Mouse (Mus musculus) forebrain, embryonic 14.5 days (tissue): ENCODE data around the gene Ankrd27. TPM values are rescaled to one million over a fixed set of nuclear protein-coding genes. Genes with fewer than 3 reads are reported as not detected.

ENCODE experiments used
- ATAC-seq: fragments of 200-750 bp; cut with Nextera tagmentation; 2 replicates; pipeline ENCODE4 v1.8.0; 2017; ENCODE audit warnings: mild to moderate bottlenecking, moderate library complexity
- DNase-seq: peaks from one replicate; pipeline ENCODE4 v3.0.0-alpha.2; 2015; ENCODE audit warnings: low spot score
- H3K27ac ChIP-seq: fragments of 300-500 bp; sonication (generic); 2 replicates; pipeline ENCODE4 v1.5.1; 2014; ENCODE audit warnings: low read depth, mild to moderate bottlenecking, control low read depth, low read length, moderate library complexity
- H3K27me3 ChIP-seq: fragments of 300-500 bp; sonication (generic); replicated peaks from 2 replicates; pipeline ENCODE4 v1.6.1; 2014; ENCODE audit warnings: low read length, control low read depth, mixed read lengths; ENCODE audit not compliant: control insufficient read depth, insufficient read depth
- H3K36me3 ChIP-seq: fragments of 300-500 bp; sonication (generic); 2 replicates; pipeline ENCODE4 v1.6.1; 2014; ENCODE audit warnings: low read length, control low read depth; ENCODE audit not compliant: control insufficient read depth, insufficient read depth
- H3K4me1 ChIP-seq: fragments of 300-500 bp; sonication (generic); 2 replicates; pipeline ENCODE4 v1.6.1; 2014; ENCODE audit warnings: antibody characterized with exemption, low read length, control low read depth; ENCODE audit not compliant: control insufficient read depth, insufficient read depth
- H3K4me2 ChIP-seq: fragments of 300-500 bp; sonication (generic); 2 replicates; pipeline ENCODE4 v1.6.1; 2014; ENCODE audit warnings: mild to moderate bottlenecking, control low read depth, low read length
- H3K4me3 ChIP-seq: fragments of 300-500 bp; sonication (generic); 2 replicates; pipeline ENCODE4 v1.5.1; 2014; ENCODE audit warnings: low read depth, low read length, control low read depth
- H3K9ac ChIP-seq: fragments of 300-500 bp; sonication (generic); 2 replicates; pipeline ENCODE4 v1.6.1; 2014; ENCODE audit warnings: mild to moderate bottlenecking, low read length, control low read depth, moderate library complexity
- H3K9me3 ChIP-seq: fragments of 300-500 bp; sonication (generic); replicated peaks from 2 replicates; pipeline ENCODE4 v1.6.1; 2016; ENCODE audit warnings: low read length, control low read depth, mixed read lengths; ENCODE audit not compliant: control insufficient read depth
- WGBS: fragments of 180-500 bp; shearing (Covaris S2); extraction: QIAGEN DNeasy Blood & Tissue Kit; methylation state at CpG from one replicate; pipeline ENCODE4 v1.1.7; 2014; 5-methylcytosine and 5-hydroxymethylcytosine counted together
- polyA plus RNA-seq: library from polyadenylated mRNA; unstranded; fragments of >200 nt; fragmentation: Nextera tagmentation; extraction: Ambion mirVana; gene quantifications from 2 replicates; pipeline ENCODE4 v1.2.1, GENCODE M21; 2014

The Ankrd27 gene
- polyA plus RNA-seq, 1 experiment from 2014 or later: 21.8 TPM

DNA sequence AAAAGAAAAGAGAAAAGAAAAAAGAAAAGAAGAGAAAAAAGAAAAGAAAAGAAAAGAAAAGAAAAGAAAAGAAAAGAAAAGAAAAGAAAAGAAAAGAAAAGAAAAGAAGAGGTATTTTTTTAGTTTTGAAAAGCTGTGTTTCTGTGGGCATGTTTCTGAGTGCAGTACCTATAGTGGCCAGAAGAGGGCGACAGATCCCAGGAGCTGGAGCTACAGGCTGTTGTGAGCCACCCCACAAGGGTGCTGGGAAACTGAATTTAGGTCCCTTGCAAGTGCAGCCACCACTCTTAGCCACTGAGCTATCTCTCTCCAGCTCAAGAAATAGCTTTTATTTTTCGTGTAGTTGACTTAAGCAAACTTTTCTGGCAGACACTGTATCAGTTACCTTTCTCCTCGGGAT, 73.1 kb downstream of the Ankrd27 start:
- 0 out of 2 replicates have a peak, but pooled peaks cover 2% of the 10 kb centered on the region for H3K9me3 ChIP-seq
- no peak overlapping the region for H3K4me2 ChIP-seq
- no peaks in the 10 kb centered on the region for H3K27me3 ChIP-seq
- H3K36me3 ChIP-seq: no peaks in the 10 kb centered on the region
- no peak overlapping the region for H3K27ac ChIP-seq
- no peak overlapping the region for H3K4me3 ChIP-seq
- no peak for DNase-seq
- WGBS: 53% methylated on average over 3 of the region's 3 CpGs
- peaks cover 6% of the 10 kb centered on the region; the same call in 1 of the 2 replicates for H3K4me1 ChIP-seq
- H3K9ac ChIP-seq: no peak overlapping the region
- ATAC-seq: no peak

DNA sequence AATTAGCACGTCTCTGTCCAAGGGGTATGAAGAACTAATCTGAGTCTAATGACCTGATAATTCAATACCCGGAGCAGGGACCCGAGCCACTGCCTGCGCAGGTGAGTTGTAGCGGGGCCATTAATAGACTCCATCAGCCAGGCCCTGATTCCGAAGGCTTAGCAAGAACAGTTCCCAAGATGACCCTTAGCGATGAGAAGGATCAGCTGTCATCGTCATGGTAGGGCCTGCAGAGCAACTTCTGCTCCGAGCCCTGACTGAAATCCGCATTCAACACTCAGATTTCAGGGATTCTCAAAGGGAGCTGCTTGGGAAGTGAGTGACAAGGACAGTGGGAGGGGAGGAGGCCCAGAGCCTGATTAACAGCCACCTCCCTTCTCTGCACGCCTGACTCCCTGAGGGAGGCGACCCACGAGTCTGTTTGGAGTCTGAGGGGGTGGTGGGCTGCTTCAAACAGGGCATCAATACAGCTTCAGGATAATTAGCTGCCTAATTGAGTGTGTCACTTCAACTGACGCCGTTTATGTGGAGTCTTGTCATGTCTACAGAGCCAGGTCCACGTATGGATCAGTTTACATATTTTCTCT, 77.8 kb downstream of the Ankrd27 start:
- peak; percentile 43 for DNase-seq
- 0 out of 2 replicates have a peak, but pooled peaks cover 2% of the 10 kb centered on the region for H3K9me3 ChIP-seq
- H3K4me1 ChIP-seq: peaks cover 14% of the 10 kb centered on the region
- no peak overlapping the region for H3K4me3 ChIP-seq
- WGBS: 25% methylated on average over 16 of the region's 16 CpGs
- peak overlapping the region; percentile 25; the same call in 1 of the 2 replicates for H3K9ac ChIP-seq
- H3K36me3 ChIP-seq: no peaks in the 10 kb centered on the region
- no peaks in the 10 kb centered on the region for H3K27me3 ChIP-seq
- no peak for ATAC-seq
- no peak overlapping the region for H3K4me2 ChIP-seq
- no peak overlapping the region for H3K27ac ChIP-seq

DNA sequence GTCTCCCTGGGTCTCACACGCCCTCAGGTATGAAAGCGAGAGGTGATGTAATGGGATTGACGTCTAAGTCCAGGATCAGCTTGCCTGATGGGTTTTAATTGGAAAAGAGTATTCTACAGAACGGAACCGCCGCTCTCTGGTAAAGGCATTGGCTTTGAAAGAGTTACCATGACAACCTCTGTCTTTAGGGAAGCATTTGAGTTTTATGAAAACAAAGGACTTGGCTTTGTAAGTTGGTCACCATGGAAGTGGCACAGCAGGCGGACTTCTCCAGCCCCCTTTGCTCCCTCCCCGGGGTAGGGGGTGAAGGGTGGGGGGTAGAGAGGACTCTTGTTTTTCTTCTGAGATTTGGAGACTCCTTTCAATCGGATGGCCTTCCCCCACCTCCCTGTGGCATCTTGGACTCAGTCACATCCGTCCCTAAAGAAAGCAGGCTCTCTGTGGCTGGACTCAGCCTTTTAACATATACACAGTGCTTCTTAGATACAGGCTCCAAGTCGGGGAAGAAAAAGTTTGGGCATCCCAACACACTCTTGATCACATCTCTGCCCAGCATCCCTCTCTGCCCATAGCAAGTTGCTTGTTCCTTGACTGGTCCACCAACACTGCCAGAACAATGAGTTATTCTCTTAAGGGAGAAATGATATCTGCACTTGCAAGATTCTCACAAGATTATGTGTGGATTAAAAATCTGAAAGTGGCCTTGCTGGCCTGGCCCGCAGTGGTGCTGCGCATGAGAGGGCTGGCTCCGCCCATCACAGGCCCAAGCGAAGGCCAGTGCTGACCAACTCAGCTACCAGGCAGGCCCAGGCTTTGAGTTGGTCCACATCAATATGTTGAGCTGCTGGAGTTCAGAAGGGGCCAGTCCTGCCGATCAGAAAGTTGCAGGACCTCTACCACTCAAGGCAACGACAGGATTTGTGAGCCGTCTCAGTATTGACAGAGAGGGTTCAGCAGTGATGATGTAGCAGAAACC, 82.3 kb downstream of the Ankrd27 start:
- Histone ChIP-seq H3K36me3 (no peaks in the 10 kb centered on the region), H3K4me2 (0 out of 2 replicates have a peak overlapping the region, but pooled peaks have one; percentile 6), H3K27me3 (no peaks in the 10 kb centered on the region), H3K27ac (peak overlapping the region; percentile 76), H3K4me1 (peaks cover 15% of the 10 kb centered on the region), H3K9ac (no peak overlapping the region), H3K9me3 (no peaks in the 10 kb centered on the region), H3K4me3 (no peak overlapping the region)
- ATAC-seq (peak; percentile 83), DNase-seq (peak; percentile 92)
- 12% methylated on average over 18 of the region's 18 CpGs for WGBS

DNA sequence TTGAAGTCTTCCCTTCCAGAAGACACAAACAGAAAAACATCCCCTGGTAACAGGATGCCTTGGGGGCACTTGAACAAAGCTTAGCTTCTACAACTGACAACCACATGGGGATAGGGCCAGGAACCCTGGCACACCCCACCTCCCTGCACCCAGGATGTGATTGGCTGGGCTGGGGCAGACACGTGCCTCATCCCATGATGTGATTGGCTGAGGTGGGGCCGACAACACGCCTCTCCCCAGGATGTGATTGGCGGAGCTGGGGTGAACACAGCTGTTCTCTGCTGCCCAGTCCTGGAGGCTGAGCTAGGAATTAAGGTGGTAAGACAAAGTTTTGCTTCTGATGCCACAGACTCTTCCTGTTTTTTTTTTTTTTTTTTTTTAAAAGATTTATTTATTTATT, 92.9 kb downstream of the Ankrd27 start:
- Histone ChIP-seq H3K27me3 (no peaks in the 10 kb centered on the region), H3K9ac (no peak overlapping the region), H3K36me3 (no peaks in the 10 kb centered on the region), H3K4me1 (peaks cover 7% of the 10 kb centered on the region; the same call in 1 of the 2 replicates), H3K4me2 (no peak overlapping the region), H3K4me3 (no peak overlapping the region), H3K27ac (no peak overlapping the region), H3K9me3 (no peaks in the 10 kb centered on the region)
- 87% methylated on average over 4 of the region's 4 CpGs for WGBS
- ATAC-seq: no peak
- DNase-seq: no peak

DNA sequence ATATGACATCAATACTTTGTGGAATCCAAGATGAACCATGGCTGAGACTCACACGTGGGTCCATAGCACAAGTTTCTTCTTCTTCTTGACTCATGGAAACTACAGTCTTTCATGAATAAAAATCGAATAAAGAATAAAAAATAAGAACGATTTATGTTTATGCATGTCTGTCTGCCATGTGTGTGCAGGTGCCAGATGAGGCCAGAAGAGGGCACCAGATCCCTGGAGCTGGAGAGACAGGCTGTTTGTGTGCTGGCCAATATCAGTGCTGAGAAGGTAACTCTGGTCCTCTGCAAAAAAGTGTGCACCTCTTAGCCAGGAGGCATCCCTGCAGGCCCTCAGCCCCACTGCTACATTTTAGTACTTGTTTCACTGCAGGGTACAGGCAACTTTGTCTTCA, 95.5 kb downstream of the Ankrd27 start:
- ATAC-seq (no peak), DNase-seq (no peak)
- H3K4me1 ChIP-seq: peaks cover 17% of the 10 kb centered on the region
- no peak overlapping the region for H3K4me2 ChIP-seq
- WGBS: 84% methylated on average over 3 of the region's 3 CpGs
- no peak overlapping the region for H3K27ac ChIP-seq
- no peak overlapping the region for H3K4me3 ChIP-seq
- H3K27me3 ChIP-seq: no peaks in the 10 kb centered on the region
- no peaks in the 10 kb centered on the region for H3K36me3 ChIP-seq
- no peaks in the 10 kb centered on the region for H3K9me3 ChIP-seq
- H3K9ac ChIP-seq: no peak overlapping the region

DNA sequence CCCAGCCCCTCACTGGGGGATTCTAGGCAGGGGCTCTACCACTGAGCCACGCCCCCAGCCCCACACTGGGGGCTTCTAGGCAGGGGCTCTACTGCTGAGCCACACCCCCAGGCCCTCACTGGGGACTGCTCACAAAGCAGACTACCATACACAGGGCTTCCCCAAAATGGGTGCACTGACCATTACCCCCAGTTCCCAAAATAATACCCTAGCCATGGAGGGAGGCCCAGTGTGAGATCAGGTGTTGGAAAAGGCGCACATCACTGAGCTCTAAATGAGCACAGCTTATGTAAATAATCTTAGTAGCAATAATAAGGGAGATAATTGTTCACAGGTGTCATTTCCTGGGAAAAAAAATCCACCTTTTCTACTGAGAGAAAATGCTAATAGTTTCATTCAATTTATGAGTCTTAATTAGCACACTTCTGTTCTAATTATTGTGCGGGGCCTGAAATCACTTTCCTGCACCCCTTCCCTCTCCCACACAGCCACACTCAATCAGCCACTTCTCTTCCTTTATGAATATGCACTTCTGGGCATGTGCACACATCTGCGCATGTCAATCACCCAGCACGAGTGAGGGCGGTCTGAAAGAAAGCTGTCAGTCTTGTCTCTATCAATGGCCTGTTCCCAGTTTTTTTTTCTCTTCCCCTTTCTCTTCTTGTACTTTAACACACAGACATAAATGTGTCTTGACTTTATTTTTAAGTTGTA, 97.5 kb downstream of the Ankrd27 start:
- Histone ChIP-seq H3K9me3 (no peaks in the 10 kb centered on the region), H3K27ac (peak overlapping the region; percentile 70), H3K4me2 (peak overlapping the region; percentile 16; the same call in 1 of the 2 replicates), H3K4me3 (no peak overlapping the region), H3K4me1 (peaks cover 30% of the 10 kb centered on the region), H3K9ac (no peak overlapping the region; the same call in 1 of the 2 replicates), H3K36me3 (no peaks in the 10 kb centered on the region), H3K27me3 (no peaks in the 10 kb centered on the region)
- WGBS: 29% methylated on average over 6 of the region's 6 CpGs
- ATAC-seq (peak; percentile 88), DNase-seq (peak; percentile 83)

DNA sequence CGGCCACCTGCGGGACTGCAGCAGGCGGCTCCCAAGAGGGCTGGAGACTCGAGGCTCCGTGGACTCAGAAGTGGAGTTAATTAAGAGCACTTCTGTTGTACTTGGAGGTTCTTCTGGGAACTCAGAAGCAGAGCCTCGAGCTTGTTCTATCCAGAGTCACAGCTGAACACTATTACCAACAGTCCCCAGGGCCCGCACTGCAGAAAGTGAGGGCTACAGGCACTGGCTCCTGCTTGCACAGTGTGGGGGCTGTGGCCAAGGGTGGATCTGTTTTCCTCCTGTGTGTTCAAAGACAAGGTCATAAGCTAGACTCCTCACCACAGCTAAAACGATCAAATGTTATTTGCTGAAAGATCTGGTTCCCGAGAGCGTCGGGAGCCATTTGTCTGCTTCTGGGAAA, 100.2 kb downstream of the Ankrd27 start:
- ATAC-seq: no peak
- H3K4me3 ChIP-seq: no peak overlapping the region
- no peak overlapping the region for H3K9ac ChIP-seq
- H3K36me3 ChIP-seq: peaks cover 13% of the 10 kb centered on the region
- no peak overlapping the region for H3K4me2 ChIP-seq
- no peaks in the 10 kb centered on the region for H3K9me3 ChIP-seq
- peaks cover 39% of the 10 kb centered on the region for H3K4me1 ChIP-seq
- DNase-seq: no peak
- no peaks in the 10 kb centered on the region for H3K27me3 ChIP-seq
- peak overlapping the region; percentile 5; the same call in 1 of the 2 replicates for H3K27ac ChIP-seq
- WGBS: 64% methylated on average over 11 of the region's 11 CpGs

DNA sequence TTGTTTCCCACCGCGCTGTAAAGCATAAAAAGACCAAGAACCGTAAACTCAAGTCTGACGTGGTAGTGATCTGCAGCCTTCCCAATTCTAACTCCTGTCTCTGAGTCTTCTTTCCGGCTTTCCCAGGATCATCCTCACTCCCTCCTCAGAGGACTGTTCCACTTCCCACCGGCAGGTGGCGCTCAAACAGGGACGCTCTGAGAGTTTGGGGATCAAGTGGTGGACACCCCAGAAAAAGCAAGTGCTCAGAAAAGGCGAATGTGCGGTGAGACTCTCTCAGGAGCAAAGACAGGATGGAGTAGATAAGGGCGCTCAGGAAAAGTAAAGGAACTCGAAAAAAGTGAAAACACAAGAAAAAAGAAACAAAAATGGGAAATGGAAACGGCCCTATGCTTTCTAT, 100.7 kb downstream of the Ankrd27 start:
- no peaks in the 10 kb centered on the region for H3K9me3 ChIP-seq
- peaks cover 18% of the 10 kb centered on the region for H3K36me3 ChIP-seq
- H3K27me3 ChIP-seq: no peaks in the 10 kb centered on the region
- H3K4me2 ChIP-seq: no peak overlapping the region
- peak; percentile 71 for DNase-seq
- peaks cover 42% of the 10 kb centered on the region for H3K4me1 ChIP-seq
- ATAC-seq: no peak
- no peak overlapping the region for H3K4me3 ChIP-seq
- WGBS: 34% methylated on average over 13 of the region's 13 CpGs
- H3K9ac ChIP-seq: no peak overlapping the region
- H3K27ac ChIP-seq: no peak overlapping the region
